Mouse (Mus musculus) hematopoietic multipotent progenitor cell, adult 10-12 weeks (in vitro differentiated cells): Measurements from ENCODE around the gene Narfl. TPM values are rescaled to one million over a fixed set of nuclear protein-coding genes. Genes with fewer than 3 reads are reported as not detected.

Experiments
- polyA plus RNA-seq: library from polyadenylated mRNA; stranded (reverse); fragments of >175 nt; gene quantifications from 2 replicates; pipeline ENCODE4 v1.2.3, GENCODE M21; 2012; ENCODE audit warnings: low replicate concordance

The Narfl gene
- 16.2 and 23.3 TPM in 2 replicates for polyA plus RNA-seq

GRCm38 (mm10) chr17:25773549-25774120, at the start of gene Narfl:
Gene Narfl (plus strand): TSS chr17:25773776.

GRCm38 (mm10) chr17:25727265-25728008, 46.1 kb upstream of the Narfl start, which contains the start of the genes Chtf18 and Rpusd1:
Gene Chtf18 (minus strand): TSS chr17:25727419.
Gene Rpusd1 (plus strand): TSS chr17:25727670.

GRCm38 (mm10) chr17:25735745-25736144, 37.8 kb upstream of the Narfl start, which contains the start of gene Mslnl:
Gene Mslnl (plus strand): TSS chr17:25736042.

GRCm38 (mm10) chr17:25754241-25754640, 19.3 kb upstream of the Narfl start, which contains the start of gene Msln:
Gene Msln (minus strand): TSS chr17:25754378.

GRCm38 (mm10) chr17:25785281-25785745, 11.7 kb downstream of the Narfl start, which contains the start of gene Haghl:
Gene Haghl (minus strand): TSS chr17:25785673.

GRCm38 (mm10) chr17:25786280-25786679, 12.7 kb downstream of the Narfl start, which contains the start of gene Ccdc78:
Gene Ccdc78 (plus strand): TSS chr17:25786580.

GRCm38 (mm10) chr17:25792615-25793014, 19.0 kb downstream of the Narfl start, which contains the start of gene Fam173a:
Gene Fam173a (minus strand): TSS chr17:25792901.

GRCm38 (mm10) chr17:25795609-25796092, 22.1 kb downstream of the Narfl start, which contains the start of gene AC134908.4:
Gene AC134908.4 (minus strand): TSS chr17:25795659.

GRCm38 (mm10) chr17:25796951-25797369, 23.4 kb downstream of the Narfl start, which contains the start of gene Metrn:
Gene Metrn (minus strand): TSS chr17:25797136.

GRCm38 (mm10) chr17:25808789-25809605, 35.4 kb downstream of the Narfl start, which contains the start of gene Fbxl16:
Gene Fbxl16 (plus strand): TSS chr17:25809085.

GRCm38 (mm10) chr17:25823452-25823851, 49.9 kb downstream of the Narfl start, which contains the start of gene Wdr24:
Gene Wdr24 (plus strand): TSS chr17:25823627.

GRCm38 (mm10) chr17:25828712-25829557, 55.4 kb downstream of the Narfl start, which contains the start of gene Jmjd8:
Gene Jmjd8 (plus strand): TSS chr17:25828867.

Other genes starting within 250 kb of the Narfl start
- gene Sox8, start 203.1 kb upstream of the Narfl start, polyA plus RNA-seq = 0.10 and 0.16 TPM in 2 replicates
- 18.7 and 20.7 TPM in 2 replicates for gene Lmf1, start 194.7 kb upstream of the Narfl start, polyA plus RNA-seq
- gene Gng13, start 56.6 kb upstream of the Narfl start, polyA plus RNA-seq = not detected in 2 replicates
- gene Chtf18, start 46.4 kb upstream of the Narfl start, polyA plus RNA-seq = 13.6 and 24.2 TPM in 2 replicates
- gene Rpusd1, start 46.1 kb upstream of the Narfl start, polyA plus RNA-seq = 26.6 and 48.2 TPM in 2 replicates
- not detected in 2 replicates for gene Mslnl, start 37.7 kb upstream of the Narfl start, polyA plus RNA-seq
- gene Msln, start 19.4 kb upstream of the Narfl start, polyA plus RNA-seq = 0.06 TPM in 1 of 2 replicates, not detected in the other
- 34.3 and 35.1 TPM in 2 replicates for gene Haghl, start 11.9 kb downstream of the Narfl start, polyA plus RNA-seq
- gene Ccdc78, start 12.8 kb downstream of the Narfl start, polyA plus RNA-seq = not detected in 2 replicates
- 23.5 and 44.0 TPM in 2 replicates for gene Fam173a, start 19.1 kb downstream of the Narfl start, polyA plus RNA-seq
- gene AC134908.4, start 21.9 kb downstream of the Narfl start, polyA plus RNA-seq = not detected in 2 replicates
- gene Metrn, start 23.4 kb downstream of the Narfl start, polyA plus RNA-seq = 51.5 and 71.8 TPM in 2 replicates
- gene Fbxl16, start 35.3 kb downstream of the Narfl start, polyA plus RNA-seq = 0.73 and 0.79 TPM in 2 replicates
- 3.5 and 10.2 TPM in 2 replicates for gene Wdr24, start 49.9 kb downstream of the Narfl start, polyA plus RNA-seq
- gene Jmjd8, start 55.1 kb downstream of the Narfl start, polyA plus RNA-seq = 7.2 and 7.4 TPM in 2 replicates
- 69.3 and 104 TPM in 2 replicates for gene Stub1, start 59.6 kb downstream of the Narfl start, polyA plus RNA-seq
- 2.5 and 3.8 TPM in 2 replicates for gene Rhbdl1, start 63.5 kb downstream of the Narfl start, polyA plus RNA-seq
- 10.5 and 16.1 TPM in 2 replicates for gene Gm20683, start 68.0 kb downstream of the Narfl start, polyA plus RNA-seq
- 159 and 168 TPM in 2 replicates for gene Rhot2, start 71.1 kb downstream of the Narfl start, polyA plus RNA-seq
- 8.8 and 9.7 TPM in 2 replicates for gene Wdr90, start 87.7 kb downstream of the Narfl start, polyA plus RNA-seq
- gene Mcrip2, start 95.0 kb downstream of the Narfl start, polyA plus RNA-seq = 23.1 and 35.5 TPM in 2 replicates
- gene Mettl26, start 101.3 kb downstream of the Narfl start, polyA plus RNA-seq = 39.0 and 56.9 TPM in 2 replicates
- gene Wfikkn1, start 107.1 kb downstream of the Narfl start, polyA plus RNA-seq = 0.97 and 2.3 TPM in 2 replicates
- gene Rab40c, start 146.0 kb downstream of the Narfl start, polyA plus RNA-seq = 16.9 and 27.8 TPM in 2 replicates
- gene Pigq, start 171.2 kb downstream of the Narfl start, polyA plus RNA-seq = 98.3 and 349 TPM in 2 replicates
- 5.3 TPM in 1 of 2 replicates, not detected in the other for gene Nhlrc4, start 171.2 kb downstream of the Narfl start, polyA plus RNA-seq
- gene A930017K11Rik, start 178.8 kb downstream of the Narfl start, polyA plus RNA-seq = 0.05 TPM in 1 of 2 replicates, not detected in the other
- 61.6 and 119 TPM in 2 replicates for gene Capn15, start 212.0 kb downstream of the Narfl start, polyA plus RNA-seq